In the genomic region with DNA sequence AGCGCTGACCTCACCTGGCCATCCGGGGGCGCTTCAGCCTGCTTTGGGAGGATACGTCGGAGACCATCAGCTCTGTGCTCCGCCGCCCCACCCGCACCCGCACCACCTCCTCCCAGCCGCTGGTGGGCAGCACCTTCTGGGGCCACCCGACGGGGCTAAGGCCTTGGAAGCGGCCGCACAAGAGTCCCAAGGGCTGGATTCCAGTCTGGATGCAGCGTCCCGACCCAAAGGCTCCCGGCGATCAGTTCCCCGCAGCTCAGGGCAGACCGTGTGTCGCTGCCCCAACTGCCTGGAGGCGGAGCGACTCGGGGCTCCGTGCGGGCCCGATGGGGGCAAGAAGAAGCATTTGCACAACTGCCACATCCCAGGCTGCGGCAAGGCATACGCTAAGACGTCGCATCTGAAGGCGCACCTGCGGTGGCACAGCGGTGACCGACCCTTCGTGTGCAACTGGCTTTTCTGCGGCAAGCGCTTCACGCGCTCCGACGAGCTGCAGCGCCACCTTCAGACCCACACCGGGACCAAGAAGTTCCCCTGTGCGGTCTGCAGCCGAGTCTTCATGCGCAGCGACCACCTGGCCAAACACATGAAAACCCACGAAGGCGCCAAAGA, we compare ENCODE assay signal across 8 mouse cellular contexts. TPM values are rescaled to one million over a fixed set of nuclear protein-coding genes. Genes with fewer than 3 reads are reported as not detected.
A peak's percentile ranks its signal among the peaks of the same experiment; 100 is the strongest.
DNase-seq lines count a peak whose midpoint lies in the region; ATAC-seq lines count a peak whose summit lies in the region.

No protein-coding gene starts in this region.

- DNase-seq in adrenal gland, adult 2 months, result peak; percentile 80
- peak; percentile 86 for DNase-seq in embryo, embryonic 10 days (ENCODE audit: low spot score)
- peak; percentile 68 for DNase-seq in gastrocnemius, postnatal 25 days
- DNase-seq in left cerebral cortex, postnatal 4 days, result peak; percentile 78
- peak; percentile 77 for DNase-seq in midbrain, embryonic 10.5 days (ENCODE audit: low spot score)
- peak; percentile 75 for DNase-seq in right cerebral cortex, postnatal 4 days
- DNase-seq in c-Kit-positive CD71-positive TER-119-positive erythroid progenitor cells, embryonic 14.5 days (ENCODE audit: low spot score), result no peak

- peaks cover 89% of the 10 kb centered on the region for H3K27me3 ChIP-seq in midbrain, embryonic 10.5 days (ENCODE audit: low read depth, poor library complexity, severe bottlenecking)

- peak overlapping the region; percentile 58 for H3K4me3 ChIP-seq in midbrain, embryonic 10.5 days

- H3K9me3 ChIP-seq in midbrain, embryonic 10.5 days (replicated peaks), result no peaks in the 10 kb centered on the region

- intact Hi-C loops in left cerebral cortex, postnatal 4 days (cut with DNase I), result loop anchor here (2.0 kb wide), 1 partner anchor 39 kb away; a partner anchor contains a TSS

- ATAC-seq in inflammation-experienced regulatory T-cells, adult 6 months, result peak; percentile 56

- H3K27ac ChIP-seq in midbrain, embryonic 10.5 days (replicated peaks), result peak overlapping the region; percentile 74

- WGBS in midbrain, embryonic 10.5 days, result under 1% methylated on average over 50 of the region's 50 CpGs

- peaks cover 73% of the 10 kb centered on the region for H3K4me1 ChIP-seq in midbrain, embryonic 10.5 days

- no peaks in the 10 kb centered on the region for H3K36me3 ChIP-seq in midbrain, embryonic 10.5 days

RNA-seq across cellular contexts. Expression of a gene that starts 7.8 kb away (rescaled TPM):
- 10 to 100 TPM; 13.3 to 25.0 TPM for total RNA-seq in adrenal gland, adult 2 months (2021)
- 27.6 and 28.6 TPM in 2 replicates for polyA plus RNA-seq in adrenal gland, adult 2 months (2012; rRNA removed)
- total RNA-seq in gastrocnemius, postnatal 25 days (2021), result 1 to 10 TPM; 9.3 to 9.4 TPM
- polyA plus RNA-seq in inflammation-experienced regulatory T-cells, adult 6 months (2017; shearing (Covaris generic)), result 1 to 10 TPM; 6.2 to 8.8 (median 6.5) TPM
- 1 to 10 TPM; 5.5 to 7.3 TPM for total RNA-seq in left cerebral cortex, postnatal 4 days (2021)
- polyA plus RNA-seq in midbrain, embryonic 10.5 days (2016; fragmentation: Nextera tagmentation; extraction: Ambion mirVana), result 39.5 and 42.2 TPM in 2 replicates

RNA-seq across cellular contexts. Expression of a gene that starts 8.8 kb away (rescaled TPM):
- total RNA-seq in adrenal gland, adult 2 months (2021), result under 1 TPM; 0.09 to 0.24 TPM
- 0.10 and 0.31 TPM in 2 replicates for polyA plus RNA-seq in adrenal gland, adult 2 months (2012; rRNA removed)
- under 1 TPM in 1 of 2 experiments, not detected in 1; 0.10 TPM for total RNA-seq in gastrocnemius, postnatal 25 days (2021)
- polyA plus RNA-seq in inflammation-experienced regulatory T-cells, adult 6 months (2017; shearing (Covaris generic)), result 1 to 10 TPM in 1 of 3 experiments, under 1 TPM in 1, not detected in 1; 0.19 to 2.7 TPM
- 1 to 10 TPM in 1 of 2 experiments, under 1 TPM in 1; 0.92 to 1.1 TPM for total RNA-seq in left cerebral cortex, postnatal 4 days (2021)
- 0.71 and 2.0 TPM in 2 replicates for polyA plus RNA-seq in midbrain, embryonic 10.5 days (2016; fragmentation: Nextera tagmentation; extraction: Ambion mirVana)

RNA-seq across cellular contexts. Expression of a gene that starts 19.2 kb away (rescaled TPM):
- 1 to 10 TPM in 1 of 2 experiments, under 1 TPM in 1; 0.98 to 1.1 TPM for total RNA-seq in adrenal gland, adult 2 months (2021)
- 0.47 and 0.50 TPM in 2 replicates for polyA plus RNA-seq in adrenal gland, adult 2 months (2012; rRNA removed)
- total RNA-seq in gastrocnemius, postnatal 25 days (2021), result under 1 TPM in 1 of 2 experiments, not detected in 1; 0.27 TPM
- polyA plus RNA-seq in inflammation-experienced regulatory T-cells, adult 6 months (2017; shearing (Covaris generic)), result not detected
- 1 to 10 TPM; 1.0 to 1.5 TPM for total RNA-seq in left cerebral cortex, postnatal 4 days (2021)
- polyA plus RNA-seq in midbrain, embryonic 10.5 days (2016; fragmentation: Nextera tagmentation; extraction: Ambion mirVana), result 3.0 and 3.1 TPM in 2 replicates

RNA-seq across cellular contexts. Expression of a gene that starts 19.4 kb away (rescaled TPM):
- total RNA-seq in adrenal gland, adult 2 months (2021), result 100 to 1,000 TPM; 130 to 154 TPM
- polyA plus RNA-seq in adrenal gland, adult 2 months (2012; rRNA removed), result 197 and 276 TPM in 2 replicates
- 10 to 100 TPM; 37.6 to 43.0 TPM for total RNA-seq in gastrocnemius, postnatal 25 days (2021)
- polyA plus RNA-seq in inflammation-experienced regulatory T-cells, adult 6 months (2017; shearing (Covaris generic)), result 10 to 100 TPM; 61.1 to 66.7 (median 63.2) TPM
- 10 to 100 TPM; 45.1 to 49.7 TPM for total RNA-seq in left cerebral cortex, postnatal 4 days (2021)
- polyA plus RNA-seq in midbrain, embryonic 10.5 days (2016; fragmentation: Nextera tagmentation; extraction: Ambion mirVana), result 81.1 and 82.9 TPM in 2 replicates

RNA-seq across cellular contexts. Expression of a gene that starts 28.4 kb away (rescaled TPM):
- total RNA-seq in adrenal gland, adult 2 months (2021), result 10 to 100 TPM in 1 of 2 experiments, 1 to 10 TPM in 1; 7.4 to 12.7 TPM
- 14.8 and 16.0 TPM in 2 replicates for polyA plus RNA-seq in adrenal gland, adult 2 months (2012; rRNA removed)
- total RNA-seq in gastrocnemius, postnatal 25 days (2021), result 1 to 10 TPM; 2.5 to 3.2 TPM
- 10 to 100 TPM; 22.8 to 30.5 (median 25.3) TPM for polyA plus RNA-seq in inflammation-experienced regulatory T-cells, adult 6 months (2017; shearing (Covaris generic))
- 10 to 100 TPM; 15.3 to 18.4 TPM for total RNA-seq in left cerebral cortex, postnatal 4 days (2021)
- polyA plus RNA-seq in midbrain, embryonic 10.5 days (2016; fragmentation: Nextera tagmentation; extraction: Ambion mirVana), result 8.4 and 9.8 TPM in 2 replicates
